ENCODE assay signal across 8 mouse cellular contexts in the genomic region with DNA sequence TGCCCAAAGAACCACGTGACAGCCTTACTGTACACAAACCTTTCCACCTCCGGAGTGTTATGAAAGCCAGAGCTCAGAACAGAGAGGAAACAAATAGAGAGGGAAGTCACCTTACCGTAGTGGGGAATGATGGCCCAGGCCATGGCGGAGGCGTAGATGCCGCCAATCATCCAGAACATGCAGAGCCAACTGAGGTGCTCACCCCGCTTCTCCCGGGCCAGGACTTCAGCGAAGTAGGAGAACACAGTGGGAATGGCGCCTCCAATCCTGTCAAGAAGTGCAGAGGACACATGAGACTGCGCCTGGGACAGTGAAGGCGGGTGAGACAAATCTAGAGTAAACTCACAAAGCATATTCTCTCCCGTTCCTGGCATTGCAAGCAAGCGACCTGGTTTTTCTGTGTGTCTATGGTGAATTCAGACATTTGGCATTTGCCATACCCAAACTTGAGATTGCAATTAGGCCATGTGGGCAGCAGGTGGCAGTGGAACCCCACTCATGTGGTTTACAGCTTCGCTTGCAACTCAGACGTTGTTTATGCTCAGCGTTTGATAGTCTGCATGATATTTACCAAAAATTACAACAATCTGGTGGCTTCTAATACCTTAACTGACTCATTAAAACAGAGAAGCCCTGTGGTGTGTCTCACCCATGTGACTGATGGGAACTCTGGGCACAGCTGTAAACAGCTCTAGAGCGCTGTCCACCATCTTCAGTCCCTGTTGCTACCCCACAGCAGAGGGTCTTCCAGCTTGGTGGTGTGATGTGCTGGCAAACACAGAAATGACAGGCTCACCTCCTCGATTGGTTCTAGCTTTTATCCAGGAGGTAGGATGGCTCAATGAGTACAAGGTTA. TPM values are rescaled to one million over a fixed set of nuclear protein-coding genes. Genes with fewer than 3 reads are reported as not detected.
DNase-seq lines count a peak whose midpoint lies in the region; ATAC-seq and TF ChIP-seq lines count a peak whose summit lies in the region.

No protein-coding gene starts in this region.

- 0 out of 2 replicates have a peak, but pooled peaks have one; percentile 36 for ATAC-seq in forebrain, embryonic 11.5 days (replicated peaks; ENCODE audit: low FRiP score)
- ATAC-seq in limb, embryonic 14.5 days (ENCODE audit: low FRiP score, low read depth), result no peak
- ATAC-seq in neural tube, embryonic 13.5 days (ENCODE audit: low read depth), result 0 out of 2 replicates have a peak, but pooled peaks have one; percentile 47
- no peak for ATAC-seq in erythroid progenitor cell, adult 5-6 weeks (replicated peaks; ENCODE audit: low FRiP score, poor library complexity, severe bottlenecking)

- no peak overlapping the region for H3K9ac ChIP-seq in forebrain, embryonic 11.5 days (ENCODE audit: low read length)
- H3K9ac ChIP-seq in limb, embryonic 14.5 days (ENCODE audit: low read depth, low read length, severe bottlenecking), result no peak overlapping the region
- no peak overlapping the region for H3K9ac ChIP-seq in neural tube, embryonic 13.5 days

- H3K27ac ChIP-seq in forebrain, embryonic 11.5 days (ENCODE audit: low read depth, low read length), result no peak overlapping the region
- no peak overlapping the region for H3K27ac ChIP-seq in limb, embryonic 14.5 days (replicated peaks; ENCODE audit: low read depth, low read length)
- no peak overlapping the region for H3K27ac ChIP-seq in neural tube, embryonic 13.5 days (replicated peaks)

- no peak overlapping the region for H3K4me2 ChIP-seq in forebrain, embryonic 11.5 days (ENCODE audit: low read depth, low read length, severe bottlenecking)
- no peak overlapping the region for H3K4me2 ChIP-seq in limb, embryonic 14.5 days (replicated peaks; ENCODE audit: low read depth, low read length, severe bottlenecking)
- H3K4me2 ChIP-seq in neural tube, embryonic 13.5 days, result no peak overlapping the region

- no peaks in the 10 kb centered on the region for H3K27me3 ChIP-seq in forebrain, embryonic 11.5 days (ENCODE audit: control insufficient read depth, insufficient read depth, low read length)
- H3K27me3 ChIP-seq in limb, embryonic 14.5 days (ENCODE audit: control insufficient read depth, insufficient read depth, low read length), result no peaks in the 10 kb centered on the region
- no peaks in the 10 kb centered on the region for H3K27me3 ChIP-seq in neural tube, embryonic 13.5 days

- 61% methylated on average over 19 of the region's 19 CpGs for WGBS in forebrain, embryonic 11.5 days
- WGBS in limb, embryonic 14.5 days, result 59% methylated on average over 19 of the region's 19 CpGs
- WGBS in neural tube, embryonic 13.5 days, result 62% methylated on average over 19 of the region's 19 CpGs

- H3K36me3 ChIP-seq in forebrain, embryonic 11.5 days (ENCODE audit: control insufficient read depth, insufficient read depth, low read length), result no peaks in the 10 kb centered on the region
- H3K36me3 ChIP-seq in limb, embryonic 14.5 days (ENCODE audit: control insufficient read depth, insufficient read depth, low read length), result no peaks in the 10 kb centered on the region
- 0 out of 2 replicates have a peak, but pooled peaks cover 4% of the 10 kb centered on the region for H3K36me3 ChIP-seq in neural tube, embryonic 13.5 days

- H3K9me3 ChIP-seq in forebrain, embryonic 11.5 days (ENCODE audit: control insufficient read depth, low read length), result no peaks in the 10 kb centered on the region
- H3K9me3 ChIP-seq in limb, embryonic 14.5 days (ENCODE audit: control insufficient read depth, low read length), result no peaks in the 10 kb centered on the region
- H3K9me3 ChIP-seq in neural tube, embryonic 13.5 days, result no peaks in the 10 kb centered on the region

- H3K4me1 ChIP-seq in forebrain, embryonic 11.5 days (replicated peaks; ENCODE audit: control insufficient read depth, insufficient read depth, low read length), result no peaks in the 10 kb centered on the region
- H3K4me1 ChIP-seq in limb, embryonic 14.5 days (ENCODE audit: control insufficient read depth, insufficient read depth, low read length), result no peaks in the 10 kb centered on the region
- H3K4me1 ChIP-seq in neural tube, embryonic 13.5 days (replicated peaks), result no peaks in the 10 kb centered on the region

- H3K4me3 ChIP-seq in forebrain, embryonic 11.5 days (ENCODE audit: low read depth, low read length), result no peak overlapping the region
- H3K4me3 ChIP-seq in limb, embryonic 14.5 days (replicated peaks; ENCODE audit: low read length), result no peak overlapping the region
- H3K4me3 ChIP-seq in neural tube, embryonic 13.5 days, result no peak overlapping the region

- peak; percentile 28 for DNase-seq in urinary bladder, adult 2 months (ENCODE audit: low spot score)
- no peak for DNase-seq in urinary bladder, postnatal 10 days (ENCODE audit: low spot score)
- DNase-seq in adrenal gland, postnatal 36 days, result peak; percentile 61 to 67
- peak; percentile 79 for DNase-seq in forebrain, embryonic 11.5 days (ENCODE audit: low spot score)
- peak; percentile 39 for DNase-seq in hindlimb bud, embryonic 11.5 days (ENCODE audit: extremely low spot score, low read depth, low spot score)
- DNase-seq in limb, embryonic 14.5 days (ENCODE audit: low spot score), result peak; percentile 58

- no peak for TF ChIP-seq POLR2A in limb, embryonic 14.5 days (IDR thresholded peaks at IDR 0.05; ENCODE audit: borderline replicate concordance, extremely low read depth, insufficient read depth, insufficient read length)

RNA-seq across cellular contexts. Expression of a gene that starts 50.6 kb away (rescaled TPM):
- polyA plus RNA-seq in urinary bladder, adult 2 months (2012; rRNA removed), result 3.1 and 3.8 TPM in 2 replicates
- total RNA-seq in adrenal gland, postnatal 36 days (2021), result 10 to 100 TPM; 20.8 to 29.6 TPM
- 31.5 and 36.7 TPM in 2 replicates for polyA plus RNA-seq in forebrain, embryonic 11.5 days (2014; fragmentation: Nextera tagmentation; extraction: Ambion mirVana)
- 1.4 and 1.8 TPM in 2 replicates for polyA plus RNA-seq in limb, embryonic 14.5 days (2012; rRNA removed)
- 24.9 and 26.2 TPM in 2 replicates for polyA plus RNA-seq in limb, embryonic 14.5 days (2014; fragmentation: Nextera tagmentation; extraction: Ambion mirVana)
- 30.7 and 35.5 TPM in 2 replicates for polyA plus RNA-seq in neural tube, embryonic 13.5 days (2015; fragmentation: Nextera tagmentation; extraction: Ambion mirVana)
- 1.7 TPM in 1 of 2 replicates, not detected in the other for total RNA-seq in erythroid progenitor cell, adult 5-6 weeks (2015; ENCODE audit: low replicate concordance)
- 1.1 and 6.4 TPM in 2 replicates for total RNA-seq in erythroid progenitor cell, adult 5-6 weeks (2017; ENCODE audit: low replicate concordance)

RNA-seq across cellular contexts. Expression of a gene that starts 51.3 kb away (rescaled TPM):
- not detected in 2 replicates for polyA plus RNA-seq in urinary bladder, adult 2 months (2012; rRNA removed)
- not detected for total RNA-seq in adrenal gland, postnatal 36 days (2021)
- not detected in 2 replicates for polyA plus RNA-seq in forebrain, embryonic 11.5 days (2014; fragmentation: Nextera tagmentation; extraction: Ambion mirVana)
- polyA plus RNA-seq in limb, embryonic 14.5 days (2012; rRNA removed), result not detected in 2 replicates
- polyA plus RNA-seq in limb, embryonic 14.5 days (2014; fragmentation: Nextera tagmentation; extraction: Ambion mirVana), result not detected in 2 replicates
- 0.36 TPM in 1 of 2 replicates, not detected in the other for polyA plus RNA-seq in neural tube, embryonic 13.5 days (2015; fragmentation: Nextera tagmentation; extraction: Ambion mirVana)
- not detected in 2 replicates for total RNA-seq in erythroid progenitor cell, adult 5-6 weeks (2015; ENCODE audit: low replicate concordance)
- total RNA-seq in erythroid progenitor cell, adult 5-6 weeks (2017; ENCODE audit: low replicate concordance), result not detected in 2 replicates

Comparison
In these comparisons a context has a peak if more than half of its experiments do, and no peak if none do; other contexts are left out.
1. ATAC-seq: peak in forebrain, embryonic 11.5 days (single experiment) and neural tube, embryonic 13.5 days (single experiment); none in limb, embryonic 14.5 days (single experiment) and erythroid progenitor cell, adult 5-6 weeks (single experiment).